In the genomic region with DNA sequence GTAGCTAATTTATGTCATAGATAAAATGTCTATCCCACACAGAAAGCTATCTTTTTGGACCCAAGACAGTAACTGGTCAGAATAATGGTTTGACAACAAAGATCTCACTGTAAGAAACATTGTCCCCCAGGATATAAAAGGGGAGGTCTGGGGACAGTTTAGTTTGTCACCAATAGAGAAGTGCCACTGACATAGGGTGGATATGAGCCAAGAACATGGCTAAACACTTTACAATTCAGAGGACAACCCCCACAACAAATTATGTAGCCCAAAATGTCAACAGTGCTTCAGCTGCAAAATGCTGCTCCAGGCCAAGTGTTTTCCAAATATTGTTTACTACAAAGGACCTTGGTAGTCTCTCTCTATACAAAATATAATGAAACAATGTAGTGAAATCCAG, we compare ENCODE assay signal across 19 mouse cellular contexts. TPM values are rescaled to one million over a fixed set of nuclear protein-coding genes. Genes with fewer than 3 reads are reported as not detected.
DNase-seq lines count a peak whose midpoint lies in the region; ATAC-seq and TF ChIP-seq lines count a peak whose summit lies in the region.
"Had no signal": no experiment of that assay in that cellular context is flagged by ENCODE, and none has a peak within 500 bp of the region (broad histone marks: within the 10 kb centered on the region; RNA-seq: fewer than 3 reads in every experiment).

No protein-coding gene starts in this region.

- 0 out of 2 replicates have a peak, but pooled peaks have one; percentile 21 for ATAC-seq in hindbrain, embryonic 16.5 days
- ATAC-seq in hindbrain, embryonic 12.5 days (ENCODE audit: low FRiP score), result no peak
- ATAC-seq in lung, embryonic 16.5 days (ENCODE audit: low read depth), result peak; percentile 89

- no peak for TF ChIP-seq CTCF in heart, adult 2 months (IDR thresholded peaks at IDR 0.05)
- no peak for TF ChIP-seq CTCF in brain, embryonic 14.5 days (IDR thresholded peaks at IDR 0.05; ENCODE audit: borderline replicate concordance, extremely low read depth, insufficient read depth, insufficient read length)

- H3K4me2 ChIP-seq in hindbrain, embryonic 16.5 days (ENCODE audit: low read length), result no peak overlapping the region
- H3K4me2 ChIP-seq in hindbrain, embryonic 12.5 days (replicated peaks), result no peak overlapping the region
- no peak overlapping the region for H3K4me2 ChIP-seq in lung, embryonic 16.5 days (ENCODE audit: low read depth, low read length)
- H3K4me2 ChIP-seq: midbrain, embryonic 12.5 days; neural tube, embryonic 13.5 days had no signal

- peak overlapping the region; percentile 45 for H3K27ac ChIP-seq in heart, adult 2 months
- H3K27ac ChIP-seq in hindbrain, embryonic 16.5 days (ENCODE audit: low read depth, low read length), result no peak overlapping the region
- no peak overlapping the region for H3K27ac ChIP-seq in hindbrain, embryonic 12.5 days
- peak overlapping the region; percentile 66 for H3K27ac ChIP-seq in lung, embryonic 16.5 days (ENCODE audit: low read length)
- H3K27ac ChIP-seq: hindbrain, embryonic 10.5 days; liver, embryonic 14.5 days; midbrain, embryonic 12.5 days; neural tube, embryonic 13.5 days had no signal

- intact Hi-C loops in heart, adult 2 months (cut with DNase I), result no loop called here

- H3K27me3 ChIP-seq in heart, adult 2 months (ENCODE audit: control insufficient read depth, insufficient read depth, low read length), result no peaks in the 10 kb centered on the region
- no peaks in the 10 kb centered on the region for H3K27me3 ChIP-seq in hindbrain, embryonic 16.5 days (replicated peaks; ENCODE audit: control insufficient read depth, insufficient read depth, low read length)
- no peaks in the 10 kb centered on the region for H3K27me3 ChIP-seq in hindbrain, embryonic 12.5 days
- H3K27me3 ChIP-seq in lung, embryonic 16.5 days (ENCODE audit: control insufficient read depth, insufficient read depth, low read depth, low read length), result no peaks in the 10 kb centered on the region
- H3K27me3 ChIP-seq: midbrain, embryonic 12.5 days; neural tube, embryonic 13.5 days had no signal

- no peak for TF ChIP-seq EP300 in heart, adult 2 months (IDR thresholded peaks at IDR 0.05; ENCODE audit: insufficient read depth, low read depth, low read length)

- H3K9ac ChIP-seq in heart, adult 2 months (ENCODE audit: low read depth, low read length), result no peak overlapping the region
- H3K9ac ChIP-seq in hindbrain, embryonic 16.5 days (ENCODE audit: low read depth, low read length), result no peak overlapping the region
- no peak overlapping the region for H3K9ac ChIP-seq in hindbrain, embryonic 12.5 days
- H3K9ac ChIP-seq in lung, embryonic 16.5 days (ENCODE audit: low read length), result no peak overlapping the region
- H3K9ac ChIP-seq: liver, embryonic 14.5 days; midbrain, embryonic 12.5 days; neural tube, embryonic 13.5 days had no signal

- DNase-seq in heart, adult 2 months, result no peak
- no peak for DNase-seq in heart, adult 8-10 months (ENCODE audit: low spot score)
- DNase-seq in lung, adult 18-20 months, result no peak
- peak; percentile 17 for DNase-seq in brain, embryonic 14.5 days (ENCODE audit: low read depth)
- DNase-seq in kidney, postnatal 14 days, result no peak
- DNase-seq: B cell, adult 2 months; cerebellum, adult 2 months; cerebellum, postnatal 36 days; gastrocnemius, postnatal 25 days; kidney, adult 8-10 months; thymus, postnatal 36 days had no signal

- H3K4me1 ChIP-seq in heart, adult 2 months (ENCODE audit: control insufficient read depth, insufficient read depth, low read length), result peaks cover 4% of the 10 kb centered on the region
- H3K4me1 ChIP-seq in hindbrain, embryonic 16.5 days (ENCODE audit: control insufficient read depth, insufficient read depth, low read depth, low read length), result peaks cover 5% of the 10 kb centered on the region
- H3K4me1 ChIP-seq in hindbrain, embryonic 12.5 days, result peaks cover 15% of the 10 kb centered on the region
- H3K4me1 ChIP-seq in lung, embryonic 16.5 days (replicated peaks; ENCODE audit: control insufficient read depth, insufficient read depth, low read length), result peaks cover 18% of the 10 kb centered on the region

- no peak for TF ChIP-seq POLR2A in heart, adult 2 months (IDR thresholded peaks at IDR 0.05; ENCODE audit: insufficient read depth, low read depth, low read length)
- no peak for TF ChIP-seq POLR2A in brain, embryonic 14.5 days (IDR thresholded peaks at IDR 0.05; ENCODE audit: borderline replicate concordance, extremely low read depth, insufficient read depth, insufficient read length, poor library complexity, severe bottlenecking)

- H3K4me3 ChIP-seq in heart, adult 2 months, result no peak overlapping the region
- no peak overlapping the region for H3K4me3 ChIP-seq in hindbrain, embryonic 16.5 days (ENCODE audit: low read length)
- H3K4me3 ChIP-seq in hindbrain, embryonic 12.5 days, result no peak overlapping the region
- H3K4me3 ChIP-seq in lung, embryonic 16.5 days (ENCODE audit: low read length), result no peak overlapping the region
- H3K4me3 ChIP-seq: hindbrain, embryonic 10.5 days; midbrain, embryonic 12.5 days; neural tube, embryonic 13.5 days had no signal

- peaks cover 8% of the 10 kb centered on the region for H3K36me3 ChIP-seq in heart, adult 2 months (ENCODE audit: control insufficient read depth, insufficient read depth, low read length)
- H3K36me3 ChIP-seq in hindbrain, embryonic 16.5 days (ENCODE audit: control insufficient read depth, insufficient read depth, low read length), result no peaks in the 10 kb centered on the region
- no peaks in the 10 kb centered on the region for H3K36me3 ChIP-seq in hindbrain, embryonic 12.5 days
- no peaks in the 10 kb centered on the region for H3K36me3 ChIP-seq in lung, embryonic 16.5 days (ENCODE audit: control insufficient read depth, insufficient read depth, low read length)
- H3K36me3 ChIP-seq: midbrain, embryonic 12.5 days; neural tube, embryonic 13.5 days had no signal

- no peaks in the 10 kb centered on the region for H3K9me3 ChIP-seq in hindbrain, embryonic 16.5 days (ENCODE audit: control insufficient read depth, low read length)
- H3K9me3 ChIP-seq in hindbrain, embryonic 12.5 days (replicated peaks), result no peaks in the 10 kb centered on the region
- H3K9me3 ChIP-seq in lung, embryonic 16.5 days (ENCODE audit: control insufficient read depth, low read length), result no peaks in the 10 kb centered on the region
- H3K9me3 ChIP-seq: hindbrain, embryonic 10.5 days; midbrain, embryonic 12.5 days; neural tube, embryonic 13.5 days had no signal

- no peaks in the 10 kb centered on the region for H3K79me2 ChIP-seq in heart, adult 2 months (replicated peaks; ENCODE audit: control insufficient read depth, insufficient read depth, low read length)

RNA-seq across cellular contexts. Expression of a gene that starts 42.3 kb away (rescaled TPM):
- 1 to 10 TPM; 1.6 to 3.3 TPM for total RNA-seq in heart, adult 2 months (2021)
- 1.3 and 1.7 TPM in 2 replicates for polyA plus RNA-seq in heart, adult 2 months (2012; rRNA removed)
- total RNA-seq in heart, adult 8-10 months (2022), result 1 to 10 TPM; 1.7 to 3.6 (median 2.3) TPM
- polyA plus RNA-seq in hindbrain, embryonic 16.5 days (2015; fragmentation: Nextera tagmentation; extraction: Ambion mirVana), result not detected in 2 replicates
- polyA plus RNA-seq in hindbrain, embryonic 12.5 days (2016; fragmentation: Nextera tagmentation; extraction: Ambion mirVana), result 0.14 and 0.18 TPM in 2 replicates
- 2.0 and 2.6 TPM in 2 replicates for polyA plus RNA-seq in lung, embryonic 16.5 days (2015; fragmentation: Nextera tagmentation; extraction: Ambion mirVana)
- polyA plus RNA-seq in brain, embryonic 14.5 days (2012; rRNA removed), result 0.04 and 0.11 TPM in 2 replicates
- polyA plus RNA-seq: forebrain, embryonic 11.5 days; hindbrain, embryonic 10.5 days had no signal

RNA-seq across cellular contexts. Expression of a gene that starts 45.0 kb away (rescaled TPM):
- 10 to 100 TPM; 32.6 to 39.0 TPM for total RNA-seq in heart, adult 2 months (2021)
- 20.1 and 32.0 TPM in 2 replicates for polyA plus RNA-seq in heart, adult 2 months (2012; rRNA removed)
- total RNA-seq in heart, adult 8-10 months (2022), result 10 to 100 TPM; 36.4 to 43.2 (median 38.0) TPM
- 79.3 and 82.2 TPM in 2 replicates for polyA plus RNA-seq in hindbrain, embryonic 16.5 days (2015; fragmentation: Nextera tagmentation; extraction: Ambion mirVana)
- 60.6 TPM in 2 replicates for polyA plus RNA-seq in hindbrain, embryonic 12.5 days (2016; fragmentation: Nextera tagmentation; extraction: Ambion mirVana)
- polyA plus RNA-seq in lung, embryonic 16.5 days (2015; fragmentation: Nextera tagmentation; extraction: Ambion mirVana), result 72.5 and 73.5 TPM in 2 replicates
- polyA plus RNA-seq in brain, embryonic 14.5 days (2012; rRNA removed), result 51.5 and 53.7 TPM in 2 replicates

Comparison
In these comparisons a context has a peak if more than half of its experiments do, and no peak if none do; other contexts are left out.
1. H3K27ac ChIP-seq: peak in heart, adult 2 months (single experiment) and lung, embryonic 16.5 days (single experiment); none in hindbrain, embryonic 16.5 days (single experiment) and hindbrain, embryonic 12.5 days (single experiment).